Mouse (Mus musculus) embryonic facial prominence, embryonic 10.5 days (tissue): Measurements from ENCODE around the gene Olfr889. TPM values are rescaled to one million over a fixed set of nuclear protein-coding genes. Genes with fewer than 3 reads are reported as not detected.
"Not testable (repeated sequence)": the region's sequence is repeated elsewhere in the genome, so short reads cannot be mapped to it uniquely, and the experiment has no call there.

ENCODE experiments used
- DNase-seq: peaks from one replicate; pipeline ENCODE4 v3.0.0-alpha.2; 2017; ENCODE audit warnings: low spot score
- H3K27ac ChIP-seq: fragments of 300-500 bp; sonication (generic); replicated peaks from 2 replicates; pipeline ENCODE4 v1.5.1; 2016; ENCODE audit warnings: mild to moderate bottlenecking
- H3K27me3 ChIP-seq: fragments of 300-500 bp; sonication (generic); replicated peaks from 2 replicates; pipeline ENCODE4 v1.6.1; 2016; ENCODE audit warnings: low read depth, mild to moderate bottlenecking; ENCODE audit not compliant: poor library complexity, severe bottlenecking
- H3K36me3 ChIP-seq: fragments of 300-500 bp; sonication (generic); replicated peaks from 2 replicates; pipeline ENCODE4 v1.6.1; 2016; ENCODE audit warnings: mild to moderate bottlenecking, moderate library complexity
- H3K4me1 ChIP-seq: fragments of 300-500 bp; sonication (generic); 2 replicates; pipeline ENCODE4 v1.6.1; 2016
- H3K4me3 ChIP-seq: fragments of 300-500 bp; sonication (generic); 2 replicates; pipeline ENCODE4 v1.5.1; 2016; ENCODE audit warnings: mild to moderate bottlenecking, moderate library complexity
- H3K9me3 ChIP-seq: fragments of 300-500 bp; sonication (generic); 2 replicates; pipeline ENCODE4 v1.6.1; 2016; ENCODE audit warnings: mild to moderate bottlenecking
- WGBS: fragments of 180-500 bp; shearing (Covaris S2); methylation state at CpG from one replicate; pipeline ENCODE4 v1.1.7; 2016; 5-methylcytosine and 5-hydroxymethylcytosine counted together
- polyA plus RNA-seq: library from polyadenylated mRNA; unstranded; fragments of >200 nt; fragmentation: Nextera tagmentation; extraction: Ambion mirVana; gene quantifications from 2 replicates; pipeline ENCODE4 v1.2.1, GENCODE M21; 2016

The Olfr889 gene
- 0.19 and 0.26 TPM in 2 replicates for polyA plus RNA-seq

DNA sequence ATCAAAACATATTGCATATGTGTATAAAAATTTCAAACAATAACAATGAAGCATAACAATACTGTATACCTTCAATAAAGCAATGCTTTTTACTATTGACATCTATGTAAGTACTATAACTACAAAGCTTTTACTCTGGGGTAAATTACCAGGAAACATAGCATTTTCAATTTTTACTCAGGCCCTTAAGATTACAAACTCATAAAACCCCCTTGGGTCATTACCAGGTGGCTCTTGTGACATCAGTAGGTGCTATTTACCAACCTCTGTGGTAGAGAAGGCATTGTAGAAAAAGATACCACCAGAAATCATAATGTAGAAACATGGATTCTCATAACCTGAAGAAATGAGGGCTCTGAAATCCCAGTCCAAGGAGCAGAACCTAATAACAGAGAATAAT, at the start of gene Olfr889:
Gene Olfr889, plus strand, starts transcription at position 301 of the 400 bp plus-strand sequence.
- Histone ChIP-seq H3K4me1 (no peaks in the 10 kb centered on the region), H3K27me3 (no peaks in the 10 kb centered on the region), H3K9me3 (no peaks in the 10 kb centered on the region), H3K27ac (no peak within 1 kb of the TSS), H3K36me3 (no peaks in the 10 kb centered on the region), H3K4me3 (no peak within 1 kb of the TSS)
- DNase-seq: no peak

DNA sequence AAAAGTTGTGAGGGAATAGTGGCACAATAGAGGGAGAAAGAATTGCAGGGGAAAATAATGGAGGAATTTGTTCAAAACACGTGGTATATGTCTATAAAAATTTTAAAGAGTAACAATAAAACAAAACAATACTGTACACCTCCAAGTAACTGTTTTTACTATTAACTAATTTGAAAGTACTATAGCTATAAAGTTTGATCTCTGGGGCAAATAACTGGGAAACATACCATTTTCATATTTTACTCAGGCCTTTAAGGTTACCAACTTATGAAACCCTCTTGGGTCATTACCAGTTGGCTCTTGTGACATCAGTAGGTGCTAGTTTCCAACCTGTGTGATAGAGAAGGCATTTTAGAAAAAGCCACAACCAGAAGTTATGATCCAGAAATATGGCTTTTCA, 31.2 kb upstream of the Olfr889 start, which contains the start of gene Olfr887:
Gene Olfr887, plus strand, starts transcription at position 301 of the 400 bp plus-strand sequence.
- Histone ChIP-seq H3K27ac (no peak within 1 kb of the TSS), H3K9me3 (no peaks in the 10 kb centered on the region), H3K36me3 (no peaks in the 10 kb centered on the region), H3K27me3 (no peaks in the 10 kb centered on the region), H3K4me3 (no peak within 1 kb of the TSS), H3K4me1 (no peaks in the 10 kb centered on the region)
- 88% methylated on average over 1 of the region's 1 CpGs for WGBS
- DNase-seq: no peak

DNA sequence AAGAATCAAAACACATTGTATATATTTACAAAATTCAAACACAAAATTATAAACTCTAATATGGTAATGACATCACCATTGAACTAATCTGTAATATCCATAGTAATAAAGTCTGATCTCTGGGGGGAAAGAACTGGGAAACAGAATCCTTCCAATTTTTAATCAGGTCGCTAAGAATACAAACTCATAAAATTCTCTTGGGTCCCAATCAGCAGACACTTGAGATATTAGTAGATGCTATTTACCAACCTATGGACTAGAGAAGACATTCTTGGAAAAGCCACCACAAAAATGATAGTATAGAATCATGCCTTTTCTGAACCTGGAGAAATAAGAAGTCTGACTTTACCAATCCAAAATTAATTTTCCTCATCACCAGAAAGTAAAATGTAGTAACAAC, 7.2 kb upstream of the Olfr889 start, which contains the start of gene Olfr888:
Gene Olfr888, plus strand, starts transcription at position 301 of the 400 bp plus-strand sequence.
- Histone ChIP-seq H3K27me3 (no peaks in the 10 kb centered on the region), H3K36me3 (no peaks in the 10 kb centered on the region), H3K4me1 (no peaks in the 10 kb centered on the region), H3K9me3 (no peaks in the 10 kb centered on the region), H3K4me3 (no peak within 1 kb of the TSS), H3K27ac (no peak within 1 kb of the TSS)
- 80% methylated on average over 1 of the region's 1 CpGs for WGBS
- DNase-seq: no peak

DNA sequence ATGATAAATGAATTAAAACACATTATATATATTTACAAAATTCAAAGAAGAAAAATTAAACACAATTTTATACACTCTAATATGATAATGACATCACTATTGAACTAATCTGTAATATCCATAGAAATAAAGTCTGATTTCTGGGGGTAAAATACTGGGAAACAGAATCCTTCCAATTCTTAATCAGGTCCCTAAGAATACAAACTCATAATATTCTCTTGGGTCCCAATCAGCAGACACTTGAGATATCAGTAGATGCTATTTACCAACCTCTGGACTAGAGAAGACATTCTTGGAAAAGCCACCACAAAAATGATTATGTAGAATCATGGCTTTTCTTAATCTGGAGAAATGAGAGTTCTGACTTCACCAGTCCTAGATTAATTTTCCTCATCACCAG, 27.2 kb downstream of the Olfr889 start, which contains the start of gene Olfr890:
Gene Olfr890, plus strand, starts transcription at position 301 of the 400 bp plus-strand sequence.
- no peaks in the 10 kb centered on the region for H3K9me3 ChIP-seq
- H3K36me3 ChIP-seq: no peaks in the 10 kb centered on the region
- no peaks in the 10 kb centered on the region for H3K27me3 ChIP-seq
- no peak within 1 kb of the TSS for H3K27ac ChIP-seq
- DNase-seq: no peak
- H3K4me3 ChIP-seq: no peak within 1 kb of the TSS
- no peaks in the 10 kb centered on the region for H3K4me1 ChIP-seq

DNA sequence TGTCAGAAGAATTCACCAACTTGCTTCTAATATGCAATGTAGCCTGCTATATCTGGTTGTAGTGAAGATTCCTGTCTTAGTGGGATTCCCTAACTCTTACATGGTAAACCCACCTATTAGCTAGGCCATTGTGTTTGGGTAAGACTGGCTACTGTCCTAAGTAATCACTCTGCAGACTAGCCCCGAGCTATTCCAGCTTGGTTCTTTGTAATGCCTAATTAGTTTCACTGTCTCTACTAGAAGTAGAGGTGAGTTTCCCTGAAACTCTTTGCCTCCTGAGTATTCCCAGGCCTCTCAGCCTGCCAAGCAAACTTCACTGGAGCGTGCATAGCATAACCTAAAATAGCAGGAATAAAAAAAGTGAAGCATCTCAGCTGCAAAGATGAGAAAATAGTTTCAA, 53.3 kb downstream of the Olfr889 start:
- not testable (repeated sequence) for H3K27ac ChIP-seq

More for the DNA sequence above, 53.3 kb downstream of the Olfr889 start:
- not testable (repeated sequence) for DNase-seq, H3K9me3 ChIP-seq, H3K4me1 ChIP-seq, H3K4me3 ChIP-seq, H3K36me3 ChIP-seq, H3K27me3 ChIP-seq
- WGBS: 58% methylated on average over 2 of the region's 2 CpGs

Other genes with a start within 250 kb of the Olfr889 start
- not detected in 2 replicates for gene Olfr145, start 218.5 kb upstream of the Olfr889 start, polyA plus RNA-seq
- gene Olfr878, start 197.4 kb upstream of the Olfr889 start, polyA plus RNA-seq: not detected in 2 replicates
- gene Olfr881, start 123.4 kb upstream of the Olfr889 start, polyA plus RNA-seq: not detected in 2 replicates
- gene Olfr883, start 89.4 kb upstream of the Olfr889 start, polyA plus RNA-seq: not detected in 2 replicates
- not detected in 2 replicates for gene Olfr884, start 68.6 kb upstream of the Olfr889 start, polyA plus RNA-seq
- not detected in 2 replicates for gene Olfr885, start 53.9 kb upstream of the Olfr889 start, polyA plus RNA-seq
- gene Olfr887, start 31.1 kb upstream of the Olfr889 start, polyA plus RNA-seq: not detected in 2 replicates
- gene Olfr888, start 7.1 kb upstream of the Olfr889 start, polyA plus RNA-seq: not detected in 2 replicates
- gene Olfr890, start 27.3 kb downstream of the Olfr889 start, polyA plus RNA-seq: not detected in 2 replicates
- not detected in 2 replicates for gene Olfr891, start 65.6 kb downstream of the Olfr889 start, polyA plus RNA-seq
- not detected in 2 replicates for gene Olfr893, start 93.2 kb downstream of the Olfr889 start, polyA plus RNA-seq
- not detected in 2 replicates for gene Olfr894, start 102.9 kb downstream of the Olfr889 start, polyA plus RNA-seq
- not detected in 2 replicates for gene Olfr143, start 137.6 kb downstream of the Olfr889 start, polyA plus RNA-seq
- not detected in 2 replicates for gene Olfr895, start 152.7 kb downstream of the Olfr889 start, polyA plus RNA-seq
- gene Olfr896-ps1, start 175.9 kb downstream of the Olfr889 start, polyA plus RNA-seq: not detected in 2 replicates
- gene Olfr25, start 213.9 kb downstream of the Olfr889 start, polyA plus RNA-seq: not detected in 2 replicates
- gene Olfr898, start 233.2 kb downstream of the Olfr889 start, polyA plus RNA-seq: not detected in 2 replicates